Mouse (Mus musculus): ENCODE data around the gene Bcl7c.
A peak's percentile ranks its signal among the peaks of the same experiment; 100 is the strongest.
"Not testable (repeated sequence)": the region's sequence is repeated elsewhere in the genome, so short reads cannot be mapped to it uniquely, and the experiment has no call there.

Gene Bcl7c

GRCm38 (mm10) chr7:127649206-127649605 is 59.5 kb downstream of the Bcl7c start:
- DNase-seq (ENCODE audit: inconsistent age in 2 of 2, low spot score in 1 of 2): no peak

- DNase-seq (ENCODE audit: inconsistent age in 2 of 2, low spot score in 1 of 2): peak in 1 of 2 experiments; percentile 43
These were observed 60.1 kb downstream of the Bcl7c start for GRCm38 (mm10) chr7:127648516-127649201.

DNA sequence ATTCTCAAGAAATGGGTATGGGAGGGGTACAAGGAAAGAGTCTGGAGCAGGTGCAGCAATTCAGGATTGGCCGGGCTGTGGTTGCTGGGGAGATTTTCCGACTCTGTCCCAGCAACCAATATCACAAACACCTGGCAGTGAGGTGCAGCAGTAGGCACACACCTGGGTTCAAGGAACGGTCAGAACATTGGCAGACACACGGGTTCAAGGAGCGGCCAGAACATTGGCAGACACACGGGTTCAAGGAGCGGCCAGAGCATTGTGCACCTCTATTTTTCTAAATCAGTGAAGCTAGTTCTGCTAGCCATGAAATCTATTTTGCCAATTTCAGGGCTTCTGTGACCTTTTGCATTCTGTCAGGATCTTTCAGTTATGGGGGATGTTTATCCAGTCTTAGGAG is 61.2 kb downstream of the Bcl7c start:
- DNase-seq (ENCODE audit: inconsistent age in 2 of 2, low spot score in 1 of 2): not testable (repeated sequence)

GRCm38 (mm10) chr7:127646363-127646762 is 62.4 kb downstream of the Bcl7c start:
- no peak for DNase-seq (ENCODE audit: inconsistent age in 2 of 2, low spot score in 1 of 2)

DNA sequence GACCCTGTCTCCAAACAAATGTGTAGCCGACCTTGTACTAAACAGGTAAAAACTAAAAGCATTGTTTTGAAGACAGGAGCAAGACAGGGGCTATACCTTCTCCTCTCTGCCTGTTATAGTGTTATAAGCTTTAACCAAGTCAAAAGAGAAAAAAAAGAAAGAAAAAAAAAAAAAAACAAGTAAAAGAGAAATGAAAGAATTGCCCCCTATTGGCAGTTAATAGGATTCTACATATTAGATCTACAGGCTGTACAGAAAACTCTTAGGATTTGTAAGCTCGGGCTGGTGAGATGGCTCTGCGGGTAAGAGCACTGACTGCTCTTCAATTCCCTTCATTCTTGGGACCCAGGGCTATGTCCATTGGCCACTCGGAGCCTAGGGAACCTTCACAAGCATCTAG is 66.5 kb downstream of the Bcl7c start:
- no peak for DNase-seq (ENCODE audit: inconsistent age in 2 of 2, low spot score in 1 of 2)

DNA sequence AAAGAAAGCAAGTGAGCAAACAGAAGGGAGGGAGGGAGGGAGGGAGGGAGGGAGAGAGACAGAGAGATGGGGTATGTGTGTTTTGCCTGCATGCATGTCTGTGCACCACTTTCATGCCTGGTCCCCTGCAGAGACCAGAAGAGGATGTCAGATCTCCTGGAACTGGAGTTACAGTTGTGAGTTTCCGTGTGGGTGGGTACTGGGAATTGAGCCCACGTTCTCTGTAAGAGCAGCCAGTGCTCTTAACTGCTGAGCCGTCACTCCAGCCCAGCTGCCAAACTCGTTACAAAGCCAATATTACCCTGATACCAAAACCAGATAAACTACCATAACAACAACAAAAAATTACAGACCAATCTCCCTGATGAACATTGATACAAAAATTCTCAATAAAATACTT is 67.5 kb downstream of the Bcl7c start:
- DNase-seq (ENCODE audit: inconsistent age in 2 of 2, low spot score in 1 of 2): no peak

GRCm38 (mm10) chr7:127636963-127637362 is 71.8 kb downstream of the Bcl7c start:
- peak; percentile 87 to 92 for DNase-seq (ENCODE audit: inconsistent age in 2 of 2, low spot score in 1 of 2)

- DNase-seq (ENCODE audit: inconsistent age in 2 of 2, low spot score in 1 of 2): no peak
These were observed 77.3 kb downstream of the Bcl7c start for GRCm38 (mm10) chr7:127631416-127631815.

DNA sequence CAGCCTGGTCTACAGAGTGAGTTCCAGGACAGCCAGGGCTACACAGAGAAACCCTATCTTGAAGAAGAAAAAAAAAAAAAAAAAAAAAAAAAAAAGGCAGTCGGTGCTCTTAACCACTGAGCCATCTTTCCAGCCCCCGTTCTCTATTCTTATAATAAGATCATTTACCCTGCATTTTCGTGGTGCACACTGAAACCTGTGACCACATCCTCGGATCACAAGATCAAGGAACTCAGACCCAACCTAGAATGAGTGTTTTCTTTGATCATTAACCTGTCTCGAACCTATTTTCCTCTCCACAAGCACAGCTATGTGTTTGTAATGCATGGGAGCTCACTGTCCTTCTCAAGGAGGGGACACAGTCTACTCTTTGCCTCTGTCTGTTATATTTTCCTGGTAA is 80.1 kb downstream of the Bcl7c start:
- no peak for DNase-seq (ENCODE audit: inconsistent age in 2 of 2, low spot score in 1 of 2)

DNA sequence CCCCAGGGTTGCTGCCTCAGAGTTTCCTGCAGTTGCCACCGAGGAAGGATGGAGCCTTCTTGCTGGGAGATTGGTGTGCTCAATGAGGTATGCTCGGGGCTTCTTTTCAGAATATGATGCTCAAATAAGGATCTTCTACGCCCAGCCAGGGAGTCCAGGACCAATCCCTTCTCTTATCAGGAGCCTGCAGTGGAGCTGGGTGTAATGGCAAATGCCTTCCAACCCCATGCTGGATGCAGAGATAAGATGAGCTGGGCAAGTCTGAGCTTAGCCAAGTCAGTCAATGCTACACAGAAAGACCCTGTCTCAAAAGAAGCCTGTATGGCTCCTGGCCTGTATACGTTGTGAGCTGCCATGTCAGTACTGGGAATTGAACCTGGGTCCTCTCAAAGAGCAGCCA is 82.3 kb downstream of the Bcl7c start:
- DNase-seq (ENCODE audit: inconsistent age in 2 of 2, low spot score in 1 of 2): no peak

- no peak for DNase-seq (ENCODE audit: inconsistent age in 2 of 2, low spot score in 1 of 2)
These were observed 82.7 kb downstream of the Bcl7c start for GRCm38 (mm10) chr7:127626039-127626438.

GRCm38 (mm10) chr7:127618402-127618801 is 90.3 kb downstream of the Bcl7c start:
- not testable (repeated sequence) for DNase-seq (ENCODE audit: inconsistent age in 2 of 2, low spot score in 1 of 2)

- no peak for DNase-seq (ENCODE audit: inconsistent age in 2 of 2, low spot score in 1 of 2)
These were observed 90.8 kb downstream of the Bcl7c start for GRCm38 (mm10) chr7:127617962-127618361.

DNA sequence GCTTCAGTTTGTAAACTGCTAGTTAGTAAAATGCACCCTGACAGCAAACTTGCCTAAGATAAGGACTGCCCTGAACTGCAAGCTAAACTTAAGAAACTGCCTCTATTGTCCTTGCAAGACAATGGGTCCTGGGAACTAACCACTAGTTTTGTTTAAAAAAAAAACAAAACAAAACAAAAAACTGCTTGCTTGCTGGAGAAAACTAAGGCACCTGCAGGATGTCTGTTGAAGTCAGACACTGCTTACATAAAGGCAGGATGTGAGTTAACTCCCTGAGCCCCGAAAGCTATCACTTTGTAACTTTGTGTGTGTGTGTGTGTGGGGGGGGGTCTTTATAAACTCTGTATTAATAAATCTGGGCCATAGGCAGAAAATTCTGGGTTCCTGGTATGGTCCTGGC is 91.9 kb downstream of the Bcl7c start:
- DNase-seq (ENCODE audit: inconsistent age in 2 of 2, low spot score in 1 of 2): no peak

DNA sequence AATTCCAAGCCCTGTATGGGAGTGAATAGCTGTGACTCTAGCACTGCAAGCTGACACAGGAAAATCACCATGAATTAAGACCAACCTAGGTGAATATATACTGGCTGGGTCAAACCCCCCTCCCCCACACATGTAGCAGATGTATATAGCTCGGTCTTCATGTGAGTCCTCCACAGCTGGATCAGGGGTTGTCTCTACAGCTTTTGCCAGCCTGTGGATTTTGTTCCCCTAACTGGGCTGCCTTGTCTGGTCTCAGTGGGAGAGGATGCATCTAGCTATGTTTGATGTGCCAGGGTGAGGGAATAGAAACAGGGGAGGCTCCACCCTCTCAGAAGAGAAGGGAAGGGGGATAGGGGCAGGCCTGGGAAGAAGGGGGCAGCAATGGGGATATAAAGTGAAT is 92.4 kb downstream of the Bcl7c start:
- peak in 1 of 2 experiments; percentile 31 for DNase-seq (ENCODE audit: inconsistent age in 2 of 2, low spot score in 1 of 2)

DNA sequence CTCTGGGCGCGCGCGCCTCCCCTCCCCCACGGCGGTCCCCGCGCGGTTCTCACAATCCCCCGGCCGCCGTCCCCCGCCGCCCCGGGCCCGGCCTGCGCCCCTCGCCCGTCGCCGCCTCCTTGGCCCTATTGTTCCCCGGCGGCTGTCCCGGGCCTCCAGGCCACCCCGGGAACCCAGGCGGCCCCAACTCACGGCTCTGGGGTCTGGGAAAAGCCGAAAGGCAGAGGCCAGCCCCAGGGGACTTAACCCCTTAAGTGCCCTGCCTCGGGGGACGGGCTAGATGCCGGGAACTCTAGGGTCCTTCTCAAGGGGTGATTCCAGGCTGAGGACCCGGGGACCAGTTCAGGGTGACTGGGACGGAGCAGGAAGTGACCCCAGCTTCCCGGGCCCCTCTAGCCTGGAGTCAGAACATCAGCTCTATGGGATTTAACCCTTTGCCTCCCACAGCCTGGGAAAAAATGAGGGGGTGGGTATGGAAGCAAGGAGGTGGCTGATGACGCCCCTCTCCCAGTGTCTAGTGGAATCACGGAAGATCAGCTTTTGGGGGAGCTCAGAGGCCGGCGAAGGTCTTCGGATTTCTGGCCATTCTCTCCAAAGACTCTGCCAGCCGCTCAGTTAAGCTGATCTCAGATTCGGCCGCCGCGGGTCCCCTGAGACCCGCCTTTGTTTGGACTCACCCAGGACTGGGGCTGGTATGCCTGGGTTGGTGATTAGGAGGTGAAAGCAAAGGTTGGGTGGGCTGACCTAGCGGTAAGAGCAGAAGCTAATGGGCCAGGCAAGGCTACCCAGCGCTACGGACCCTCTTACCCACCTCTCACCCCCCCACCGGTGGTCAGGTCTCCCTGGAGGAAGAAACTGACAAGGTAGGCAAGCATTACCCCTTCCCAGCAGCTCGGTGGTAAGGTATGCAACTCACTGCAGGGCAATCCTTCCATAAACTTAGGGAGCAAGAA is 93.6 kb downstream of the Bcl7c start, which contains the start of gene Zfp629:
Gene Zfp629 (minus strand): TSS at position 907 of the 953 bp plus-strand sequence.
- peak; percentile 82 to 94 for DNase-seq (ENCODE audit: inconsistent age in 2 of 2, low spot score in 1 of 2)

DNA sequence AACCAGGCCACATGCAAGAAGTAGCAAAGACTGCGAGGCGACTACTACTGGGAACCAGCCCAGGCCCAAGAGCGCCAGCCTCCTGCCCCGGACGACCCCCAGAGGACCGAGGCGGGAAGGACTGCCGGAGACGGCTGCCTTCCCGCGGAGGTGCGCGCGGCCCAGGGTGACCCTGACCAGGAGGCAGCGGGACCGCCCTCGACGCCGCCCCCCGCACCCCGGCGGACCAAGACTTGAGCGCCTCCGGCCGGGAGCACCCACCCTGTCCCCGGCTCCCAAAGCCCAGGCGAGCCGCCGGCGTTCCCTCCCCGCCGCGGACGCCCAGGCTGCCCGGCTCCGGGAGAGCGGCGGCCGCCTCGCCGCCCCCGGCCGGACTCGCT is 94.2 kb downstream of the Bcl7c start:
- peak; percentile 78 to 89 for DNase-seq (ENCODE audit: inconsistent age in 2 of 2, low spot score in 1 of 2)

- no peak for DNase-seq (ENCODE audit: inconsistent age in 2 of 2, low spot score in 1 of 2)
These were observed 94.6 kb downstream of the Bcl7c start for GRCm38 (mm10) chr7:127614091-127614490.

- peak; percentile 36 to 65 for DNase-seq (ENCODE audit: inconsistent age in 2 of 2, low spot score in 1 of 2)
These were observed 95.2 kb downstream of the Bcl7c start for GRCm38 (mm10) chr7:127613501-127613900.

DNA sequence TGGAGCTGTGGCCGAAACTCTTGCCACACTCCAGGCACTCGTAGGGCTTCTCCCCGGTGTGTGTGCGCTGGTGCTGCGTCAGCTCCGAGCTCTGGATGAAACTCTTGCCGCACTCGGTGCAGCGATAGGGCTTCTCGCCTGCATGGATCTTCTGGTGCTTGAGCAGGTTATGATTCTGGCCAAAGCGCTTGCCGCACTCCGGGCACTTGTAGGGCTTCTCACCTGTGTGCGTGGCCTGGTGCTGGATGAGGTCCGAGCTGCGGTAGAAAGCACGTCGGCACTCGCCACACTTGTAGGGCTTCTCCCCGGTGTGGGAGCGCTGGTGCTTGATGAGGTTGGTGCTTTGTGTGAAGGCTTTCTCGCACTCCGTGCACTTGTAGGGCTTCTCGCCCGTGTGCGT is 97.2 kb downstream of the Bcl7c start:
- DNase-seq (ENCODE audit: inconsistent age in 2 of 2, low spot score in 1 of 2): no peak

Data from adrenal gland, adult (tissue).